Mouse (Mus musculus): ENCODE data around the gene Rbfox1. TPM values are rescaled to one million over a fixed set of nuclear protein-coding genes. Genes with fewer than 3 reads are reported as not detected.

Gene Rbfox1
- polyA plus RNA-seq, 1 experiment from 2014 or later = 125 TPM

DNA sequence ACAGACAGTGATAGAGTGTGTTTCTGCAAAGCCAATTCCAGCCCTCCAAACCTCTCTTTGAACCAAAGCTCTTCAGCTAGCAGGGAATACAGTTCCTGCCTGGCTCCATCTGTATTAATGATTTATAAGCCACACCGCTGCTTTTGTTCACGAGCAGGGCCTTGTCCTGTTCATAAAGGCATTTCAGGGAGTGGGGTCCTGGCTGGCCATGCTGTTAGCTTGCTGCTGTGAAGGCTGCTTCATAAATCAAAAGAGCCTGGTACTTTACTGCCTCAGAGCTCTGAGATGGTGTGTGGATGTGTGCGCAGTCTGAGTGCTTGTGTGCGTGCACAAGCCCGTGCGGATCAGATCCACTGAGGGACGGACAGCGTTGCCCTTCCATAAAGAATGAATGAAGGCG, 1165.8 kb downstream of the Rbfox1 start:
- 64% methylated on average over 9 of the region's 9 CpGs for WGBS
- peak overlapping the region; percentile 42 for H3K27ac ChIP-seq (replicated peaks; ENCODE audit: low read depth, low read length)
- no peak overlapping the region; the same call in 1 of the 2 replicates for H3K9ac ChIP-seq (replicated peaks; ENCODE audit: low read length)
- H3K9me3 ChIP-seq (ENCODE audit: control insufficient read depth, low read length) = no peaks in the 10 kb centered on the region
- no peak overlapping the region for H3K4me3 ChIP-seq (replicated peaks; ENCODE audit: low read depth, low read length)
- H3K36me3 ChIP-seq (ENCODE audit: control insufficient read depth, insufficient read depth, low read length) = no peaks in the 10 kb centered on the region
- DNase-seq (peak; percentile 48), ATAC-seq (ENCODE audit: low FRiP score, low TSS enrichment) (no peak)
- H3K27me3 ChIP-seq (ENCODE audit: control insufficient read depth, insufficient read depth, low read length) = no peaks in the 10 kb centered on the region; the same call in 1 of the 2 replicates
- peaks cover 34% of the 10 kb centered on the region for H3K4me1 ChIP-seq (ENCODE audit: control insufficient read depth, insufficient read depth, low read length)
- 0 out of 2 replicates have a peak overlapping the region, but pooled peaks have one; percentile 11 for H3K4me2 ChIP-seq (ENCODE audit: low read length)

GRCm38 (mm10) chr16:7051991-7052390, 1166.8 kb downstream of the Rbfox1 start:
- 46% methylated on average over 9 of the region's 9 CpGs for WGBS

DNA sequence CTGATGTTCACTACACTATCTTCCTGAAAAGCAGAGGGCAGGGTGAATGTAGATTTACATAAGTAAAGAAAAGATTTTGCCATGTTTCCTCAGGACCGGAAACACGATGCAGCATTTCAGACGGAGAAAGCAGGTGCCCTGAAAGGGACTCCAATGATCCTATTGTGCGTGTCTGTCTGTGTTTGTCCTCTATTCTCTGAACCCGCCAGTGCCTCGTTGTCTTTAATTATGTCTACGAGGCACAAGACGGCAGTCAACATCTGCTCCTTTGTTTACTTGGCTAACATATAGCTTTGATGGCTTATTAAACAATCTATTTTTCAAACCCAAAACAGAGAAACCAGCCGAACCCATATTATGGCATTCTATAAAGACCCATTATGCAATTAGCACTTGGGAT, 1167.3 kb downstream of the Rbfox1 start:
- Histone ChIP-seq H3K9ac (replicated peaks; ENCODE audit: low read length) (no peak overlapping the region; the same call in 1 of the 2 replicates), H3K9me3 (ENCODE audit: control insufficient read depth, low read length) (no peaks in the 10 kb centered on the region), H3K27me3 (ENCODE audit: control insufficient read depth, insufficient read depth, low read length) (no peaks in the 10 kb centered on the region; the same call in 1 of the 2 replicates), H3K27ac (replicated peaks; ENCODE audit: low read depth, low read length) (peak overlapping the region; percentile 49), H3K36me3 (ENCODE audit: control insufficient read depth, insufficient read depth, low read length) (no peaks in the 10 kb centered on the region), H3K4me2 (ENCODE audit: low read length) (peak overlapping the region; percentile 40), H3K4me3 (replicated peaks; ENCODE audit: low read depth, low read length) (no peak overlapping the region), H3K4me1 (ENCODE audit: control insufficient read depth, insufficient read depth, low read length) (peaks cover 34% of the 10 kb centered on the region)
- DNase-seq = peak; percentile 66
- no peak; the same call in 1 of the 2 replicates for ATAC-seq (ENCODE audit: low FRiP score, low TSS enrichment)
- WGBS = 2% methylated on average over 9 of the region's 9 CpGs

More at GRCm38 (mm10) chr16:7051991-7052390, 1166.8 kb downstream of the Rbfox1 start:
- H3K4me3 ChIP-seq (replicated peaks; ENCODE audit: low read depth, low read length) = no peak overlapping the region
- ATAC-seq (ENCODE audit: low FRiP score, low TSS enrichment) = no peak
- peaks cover 34% of the 10 kb centered on the region for H3K4me1 ChIP-seq (ENCODE audit: control insufficient read depth, insufficient read depth, low read length)
- DNase-seq = peak; percentile 51
- H3K36me3 ChIP-seq (ENCODE audit: control insufficient read depth, insufficient read depth, low read length) = no peaks in the 10 kb centered on the region
- no peaks in the 10 kb centered on the region; the same call in 1 of the 2 replicates for H3K27me3 ChIP-seq (ENCODE audit: control insufficient read depth, insufficient read depth, low read length)
- H3K27ac ChIP-seq (replicated peaks; ENCODE audit: low read depth, low read length) = peak overlapping the region; percentile 49; the same call in 1 of the 2 replicates
- no peaks in the 10 kb centered on the region for H3K9me3 ChIP-seq (ENCODE audit: control insufficient read depth, low read length)
- no peak overlapping the region; the same call in 1 of the 2 replicates for H3K9ac ChIP-seq (replicated peaks; ENCODE audit: low read length)
- peak overlapping the region; percentile 40 for H3K4me2 ChIP-seq (ENCODE audit: low read length)

DNA sequence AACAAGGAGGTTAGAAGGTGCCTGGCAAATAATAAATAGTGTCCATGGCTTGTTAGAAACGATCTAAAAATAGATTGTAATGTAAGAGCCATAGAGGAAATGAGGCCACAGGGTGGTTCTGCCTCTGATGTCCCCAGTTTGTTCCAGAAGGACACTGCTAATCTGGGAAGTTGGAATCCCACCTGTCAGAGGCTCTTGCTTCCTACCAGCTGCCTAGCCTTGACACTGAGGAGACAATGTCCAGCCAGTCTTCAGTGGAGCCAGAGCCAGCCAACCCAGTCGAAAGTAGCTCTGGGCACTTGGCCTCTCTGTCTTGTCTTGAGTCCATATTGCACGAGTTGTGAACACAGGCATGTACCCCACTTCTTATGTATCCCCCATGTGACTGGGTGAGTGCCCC, 1172.6 kb downstream of the Rbfox1 start:
- no peak overlapping the region for H3K4me2 ChIP-seq (ENCODE audit: low read length)
- no peak overlapping the region for H3K9ac ChIP-seq (replicated peaks; ENCODE audit: low read length)
- H3K4me1 ChIP-seq (ENCODE audit: control insufficient read depth, insufficient read depth, low read length) = peaks cover 4% of the 10 kb centered on the region
- DNase-seq (no peak), ATAC-seq (ENCODE audit: low FRiP score, low TSS enrichment) (no peak)
- no peaks in the 10 kb centered on the region for H3K27me3 ChIP-seq (ENCODE audit: control insufficient read depth, insufficient read depth, low read length)
- no peaks in the 10 kb centered on the region for H3K36me3 ChIP-seq (ENCODE audit: control insufficient read depth, insufficient read depth, low read length)
- no peaks in the 10 kb centered on the region for H3K9me3 ChIP-seq (ENCODE audit: control insufficient read depth, low read length)
- H3K27ac ChIP-seq (replicated peaks; ENCODE audit: low read depth, low read length) = no peak overlapping the region
- H3K4me3 ChIP-seq (replicated peaks; ENCODE audit: low read depth, low read length) = no peak overlapping the region
- 84% methylated on average over 3 of the region's 3 CpGs for WGBS

- no peak for DNase-seq
- H3K4me3 ChIP-seq (replicated peaks; ENCODE audit: low read depth, low read length) = no peak overlapping the region
- 89% methylated on average over 1 of the region's 1 CpGs for WGBS
These were observed 1173.4 kb downstream of the Rbfox1 start for GRCm38 (mm10) chr16:7058556-7058955.

GRCm38 (mm10) chr16:7059596-7059995, 1174.4 kb downstream of the Rbfox1 start:
- no peak for ATAC-seq (ENCODE audit: low FRiP score, low TSS enrichment)
- no peaks in the 10 kb centered on the region for H3K36me3 ChIP-seq (ENCODE audit: control insufficient read depth, insufficient read depth, low read length)
- no peak overlapping the region for H3K4me2 ChIP-seq (ENCODE audit: low read length)
- H3K4me1 ChIP-seq (ENCODE audit: control insufficient read depth, insufficient read depth, low read length) = no peaks in the 10 kb centered on the region
- H3K4me3 ChIP-seq (replicated peaks; ENCODE audit: low read depth, low read length) = no peak overlapping the region
- WGBS = 89% methylated on average over 4 of the region's 4 CpGs
- H3K27ac ChIP-seq (replicated peaks; ENCODE audit: low read depth, low read length) = no peak overlapping the region
- H3K27me3 ChIP-seq (ENCODE audit: control insufficient read depth, insufficient read depth, low read length) = no peaks in the 10 kb centered on the region
- H3K9me3 ChIP-seq (ENCODE audit: control insufficient read depth, low read length) = no peaks in the 10 kb centered on the region
- no peak overlapping the region for H3K9ac ChIP-seq (replicated peaks; ENCODE audit: low read length)
- DNase-seq = no peak

More at GRCm38 (mm10) chr16:7058556-7058955, 1173.4 kb downstream of the Rbfox1 start:
- H3K27me3 ChIP-seq (ENCODE audit: control insufficient read depth, insufficient read depth, low read length) = no peaks in the 10 kb centered on the region
- no peak for ATAC-seq (ENCODE audit: low FRiP score, low TSS enrichment)
- no peak overlapping the region for H3K4me2 ChIP-seq (ENCODE audit: low read length)
- no peak overlapping the region for H3K27ac ChIP-seq (replicated peaks; ENCODE audit: low read depth, low read length)
- H3K4me1 ChIP-seq (ENCODE audit: control insufficient read depth, insufficient read depth, low read length) = no peaks in the 10 kb centered on the region
- no peak overlapping the region for H3K9ac ChIP-seq (replicated peaks; ENCODE audit: low read length)
- no peaks in the 10 kb centered on the region for H3K36me3 ChIP-seq (ENCODE audit: control insufficient read depth, insufficient read depth, low read length)
- no peaks in the 10 kb centered on the region for H3K9me3 ChIP-seq (ENCODE audit: control insufficient read depth, low read length)

DNA sequence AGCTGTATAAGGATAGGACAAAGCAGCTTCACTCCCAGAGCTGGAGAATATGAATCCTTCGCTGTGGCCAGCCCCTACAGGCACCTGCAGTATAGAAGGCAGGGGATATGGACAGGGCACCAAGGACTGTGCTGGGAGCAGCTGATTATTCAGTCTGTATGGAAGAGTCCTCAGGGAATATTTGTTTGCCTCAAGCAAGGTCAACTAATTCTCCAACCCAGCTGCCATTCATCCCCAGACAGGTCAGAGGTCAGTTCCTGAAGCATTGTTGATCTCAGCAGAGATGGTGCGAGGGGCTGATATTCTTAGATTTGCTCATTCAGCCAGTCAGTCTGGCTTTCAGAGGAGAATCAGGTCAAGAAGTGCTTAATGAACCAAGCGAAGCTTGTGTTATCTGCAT, 1175.7 kb downstream of the Rbfox1 start:
- 26% methylated on average over 3 of the region's 3 CpGs for WGBS
- H3K27me3 ChIP-seq (ENCODE audit: control insufficient read depth, insufficient read depth, low read length) = no peaks in the 10 kb centered on the region
- H3K9me3 ChIP-seq (ENCODE audit: control insufficient read depth, low read length) = no peaks in the 10 kb centered on the region
- no peaks in the 10 kb centered on the region for H3K4me1 ChIP-seq (ENCODE audit: control insufficient read depth, insufficient read depth, low read length)
- H3K9ac ChIP-seq (replicated peaks; ENCODE audit: low read length) = no peak overlapping the region
- DNase-seq (no peak), ATAC-seq (ENCODE audit: low FRiP score, low TSS enrichment) (no peak)
- no peak overlapping the region for H3K4me2 ChIP-seq (ENCODE audit: low read length)
- H3K36me3 ChIP-seq (ENCODE audit: control insufficient read depth, insufficient read depth, low read length) = no peaks in the 10 kb centered on the region
- H3K27ac ChIP-seq (replicated peaks; ENCODE audit: low read depth, low read length) = no peak overlapping the region
- no peak overlapping the region for H3K4me3 ChIP-seq (replicated peaks; ENCODE audit: low read depth, low read length)

DNA sequence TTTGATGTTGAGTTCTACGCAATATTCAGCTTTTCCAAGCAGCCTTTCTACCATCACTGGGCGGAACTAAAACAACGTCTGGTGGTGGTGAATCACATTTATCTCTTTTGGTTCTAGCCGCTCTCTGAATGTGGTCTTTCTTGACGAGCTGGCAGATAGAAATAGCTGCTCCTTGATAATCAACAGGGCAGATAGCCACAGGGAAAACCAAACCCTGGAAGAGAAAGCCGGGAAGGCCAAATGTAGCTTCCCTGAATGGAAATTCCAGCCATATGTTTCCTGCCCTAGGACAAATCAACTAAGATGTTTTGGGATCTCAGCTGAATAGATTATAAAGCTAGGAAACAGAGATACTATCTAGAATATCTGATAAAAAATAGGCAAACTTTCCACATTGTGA, 1177.4 kb downstream of the Rbfox1 start:
- Histone ChIP-seq H3K4me1 (ENCODE audit: control insufficient read depth, insufficient read depth, low read length) (no peaks in the 10 kb centered on the region), H3K36me3 (ENCODE audit: control insufficient read depth, insufficient read depth, low read length) (no peaks in the 10 kb centered on the region), H3K4me2 (ENCODE audit: low read length) (no peak overlapping the region), H3K4me3 (replicated peaks; ENCODE audit: low read depth, low read length) (no peak overlapping the region), H3K9me3 (ENCODE audit: control insufficient read depth, low read length) (no peaks in the 10 kb centered on the region), H3K27me3 (ENCODE audit: control insufficient read depth, insufficient read depth, low read length) (no peaks in the 10 kb centered on the region), H3K27ac (replicated peaks; ENCODE audit: low read depth, low read length) (no peak overlapping the region), H3K9ac (replicated peaks; ENCODE audit: low read length) (no peak overlapping the region)
- DNase-seq (no peak), ATAC-seq (ENCODE audit: low FRiP score, low TSS enrichment) (no peak)
- 91% methylated on average over 6 of the region's 6 CpGs for WGBS

GRCm38 (mm10) chr16:7067109-7067508, 1182.0 kb downstream of the Rbfox1 start:
- Histone ChIP-seq H3K9me3 (ENCODE audit: control insufficient read depth, low read length) (no peaks in the 10 kb centered on the region), H3K4me2 (ENCODE audit: low read length) (no peak overlapping the region), H3K4me3 (replicated peaks; ENCODE audit: low read depth, low read length) (no peak overlapping the region), H3K9ac (replicated peaks; ENCODE audit: low read length) (no peak overlapping the region), H3K27me3 (ENCODE audit: control insufficient read depth, insufficient read depth, low read length) (no peaks in the 10 kb centered on the region), H3K4me1 (ENCODE audit: control insufficient read depth, insufficient read depth, low read length) (0 out of 2 replicates have a peak, but pooled peaks cover 6% of the 10 kb centered on the region), H3K36me3 (ENCODE audit: control insufficient read depth, insufficient read depth, low read length) (no peaks in the 10 kb centered on the region), H3K27ac (replicated peaks; ENCODE audit: low read depth, low read length) (no peak overlapping the region)
- DNase-seq = no peak
- ATAC-seq (ENCODE audit: low FRiP score, low TSS enrichment) = no peak
- 91% methylated on average over 8 of the region's 8 CpGs for WGBS

Data from midbrain, embryonic 14.5 days (tissue).